Mouse (Mus musculus): Measurements from ENCODE around the gene Tnk2. TPM values are rescaled to one million over a fixed set of nuclear protein-coding genes. Genes with fewer than 3 reads are reported as not detected.

Gene Tnk2
- polyA plus RNA-seq, 1 experiment from 2014 or later, result 10.6 TPM

DNA sequence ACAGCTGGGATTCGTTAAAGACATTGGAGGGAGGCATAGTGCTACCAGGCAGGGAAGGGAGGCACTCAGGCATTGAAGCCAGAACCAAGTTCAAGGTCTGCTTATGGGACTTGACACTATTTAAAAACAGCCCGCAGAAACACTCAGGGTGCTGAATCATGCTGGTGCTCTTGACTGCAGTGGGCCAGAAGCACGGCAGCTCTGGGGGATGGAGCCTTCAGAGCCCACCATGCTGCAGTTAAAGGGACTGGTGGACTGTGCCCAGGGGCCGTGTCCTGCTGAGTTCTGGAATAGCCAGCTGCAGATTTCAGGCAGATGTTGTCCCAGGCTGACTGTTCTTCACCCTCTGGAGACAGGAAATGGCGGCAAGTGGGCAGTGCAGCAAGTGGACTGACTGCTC is 42.3 kb downstream of the Tnk2 start:
- Histone ChIP-seq H3K9me3 (replicated peaks; ENCODE audit: control insufficient read depth, low read length) (no peaks in the 10 kb centered on the region), H3K4me2 (ENCODE audit: low read depth, low read length) (no peak overlapping the region), H3K4me3 (replicated peaks; ENCODE audit: low read length) (no peak overlapping the region), H3K9ac (ENCODE audit: low read length) (no peak overlapping the region), H3K27ac (ENCODE audit: low read length) (no peak overlapping the region), H3K4me1 (ENCODE audit: control insufficient read depth, insufficient read depth, low read length) (no peaks in the 10 kb centered on the region), H3K36me3 (ENCODE audit: control insufficient read depth, insufficient read depth, low read length) (no peaks in the 10 kb centered on the region), H3K27me3 (ENCODE audit: control insufficient read depth, insufficient read depth, low read length) (no peaks in the 10 kb centered on the region)
- 56% methylated on average over 5 of the region's 5 CpGs for WGBS
- no peak for ATAC-seq (ENCODE audit: insufficient read depth, low FRiP score)

DNA sequence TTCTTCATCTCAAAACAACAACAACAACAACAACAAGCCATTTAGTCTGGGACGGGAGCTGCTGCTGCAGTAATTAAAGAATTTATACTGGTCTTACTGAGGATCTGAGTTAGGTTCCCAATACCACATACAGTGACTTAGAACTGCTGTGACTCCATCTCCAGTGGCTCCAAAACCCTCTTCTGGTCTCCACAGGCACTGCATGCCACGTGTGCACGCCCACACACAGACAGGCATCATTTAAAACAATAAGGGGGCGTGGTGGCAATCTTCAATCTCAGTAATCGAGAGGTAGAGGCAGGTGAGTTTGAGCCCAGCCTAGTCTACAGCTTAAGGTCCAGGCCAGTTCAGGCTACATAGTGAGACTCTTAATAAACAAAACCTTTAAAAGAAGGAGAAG is 43.5 kb downstream of the Tnk2 start:
- Histone ChIP-seq H3K9me3 (replicated peaks; ENCODE audit: control insufficient read depth, low read length) (no peaks in the 10 kb centered on the region), H3K4me2 (ENCODE audit: low read depth, low read length) (no peak overlapping the region), H3K27ac (ENCODE audit: low read length) (no peak overlapping the region), H3K4me1 (ENCODE audit: control insufficient read depth, insufficient read depth, low read length) (no peaks in the 10 kb centered on the region), H3K9ac (ENCODE audit: low read length) (no peak overlapping the region), H3K4me3 (replicated peaks; ENCODE audit: low read length) (no peak overlapping the region), H3K36me3 (ENCODE audit: control insufficient read depth, insufficient read depth, low read length) (no peaks in the 10 kb centered on the region), H3K27me3 (ENCODE audit: control insufficient read depth, insufficient read depth, low read length) (no peaks in the 10 kb centered on the region)
- no peak for ATAC-seq (ENCODE audit: insufficient read depth, low FRiP score)
- WGBS, result 76% methylated on average over 5 of the region's 5 CpGs

DNA sequence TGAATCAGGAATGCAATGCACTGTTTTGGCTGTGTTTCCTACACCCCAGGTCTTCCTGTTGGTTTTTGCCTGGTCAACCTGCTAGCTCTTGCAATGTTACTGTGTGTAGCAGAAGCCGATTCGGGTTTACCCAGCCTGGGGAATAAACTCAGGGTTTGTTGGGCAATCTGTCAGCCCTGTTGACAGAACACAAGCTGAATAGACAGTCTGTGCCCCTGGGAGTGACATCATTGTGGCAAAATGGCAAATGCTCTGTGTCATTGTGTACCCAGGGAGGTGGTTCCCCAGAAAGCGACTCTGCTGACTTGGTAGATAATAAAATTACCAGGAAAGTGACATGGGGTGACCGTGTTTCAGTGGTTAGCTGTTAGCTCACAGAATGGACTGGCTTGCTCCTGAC is 45.1 kb downstream of the Tnk2 start:
- no peak overlapping the region for H3K9ac ChIP-seq (ENCODE audit: low read length)
- H3K36me3 ChIP-seq (ENCODE audit: control insufficient read depth, insufficient read depth, low read length), result no peaks in the 10 kb centered on the region
- H3K4me2 ChIP-seq (ENCODE audit: low read depth, low read length), result no peak overlapping the region
- WGBS, result 39% methylated on average over 4 of the region's 4 CpGs
- H3K27ac ChIP-seq (ENCODE audit: low read length), result peak overlapping the region; percentile 28; the same call in 1 of the 2 replicates
- H3K4me1 ChIP-seq (ENCODE audit: control insufficient read depth, insufficient read depth, low read length), result no peaks in the 10 kb centered on the region
- no peaks in the 10 kb centered on the region for H3K9me3 ChIP-seq (replicated peaks; ENCODE audit: control insufficient read depth, low read length)
- no peak overlapping the region for H3K4me3 ChIP-seq (replicated peaks; ENCODE audit: low read length)
- no peaks in the 10 kb centered on the region for H3K27me3 ChIP-seq (ENCODE audit: control insufficient read depth, insufficient read depth, low read length)
- peak; percentile 79 for ATAC-seq (ENCODE audit: insufficient read depth, low FRiP score)

DNA sequence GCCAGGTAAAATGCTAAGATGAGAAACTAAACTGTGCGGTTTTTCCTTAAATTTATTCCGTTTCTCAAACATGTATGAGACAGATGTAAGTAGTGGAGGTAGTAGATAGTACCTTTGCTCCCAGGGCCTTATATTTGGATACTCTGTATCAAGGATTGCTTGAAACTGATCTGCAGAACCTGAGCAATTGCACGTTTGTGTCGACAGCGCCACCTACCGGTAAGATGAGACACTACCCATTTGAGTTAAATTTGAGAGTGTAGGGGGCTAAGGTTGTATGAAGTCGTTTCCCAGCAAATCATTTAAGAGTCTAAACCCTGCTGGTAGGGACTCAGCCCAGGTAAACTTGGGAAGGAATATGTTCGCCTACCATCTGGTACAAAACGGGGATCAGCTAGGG is 45.8 kb downstream of the Tnk2 start:
- WGBS, result 5% methylated on average over 9 of the region's 9 CpGs
- peak overlapping the region; percentile 25; the same call in 1 of the 2 replicates for H3K4me2 ChIP-seq (ENCODE audit: low read depth, low read length)
- no peak for ATAC-seq (ENCODE audit: insufficient read depth, low FRiP score)

DNA sequence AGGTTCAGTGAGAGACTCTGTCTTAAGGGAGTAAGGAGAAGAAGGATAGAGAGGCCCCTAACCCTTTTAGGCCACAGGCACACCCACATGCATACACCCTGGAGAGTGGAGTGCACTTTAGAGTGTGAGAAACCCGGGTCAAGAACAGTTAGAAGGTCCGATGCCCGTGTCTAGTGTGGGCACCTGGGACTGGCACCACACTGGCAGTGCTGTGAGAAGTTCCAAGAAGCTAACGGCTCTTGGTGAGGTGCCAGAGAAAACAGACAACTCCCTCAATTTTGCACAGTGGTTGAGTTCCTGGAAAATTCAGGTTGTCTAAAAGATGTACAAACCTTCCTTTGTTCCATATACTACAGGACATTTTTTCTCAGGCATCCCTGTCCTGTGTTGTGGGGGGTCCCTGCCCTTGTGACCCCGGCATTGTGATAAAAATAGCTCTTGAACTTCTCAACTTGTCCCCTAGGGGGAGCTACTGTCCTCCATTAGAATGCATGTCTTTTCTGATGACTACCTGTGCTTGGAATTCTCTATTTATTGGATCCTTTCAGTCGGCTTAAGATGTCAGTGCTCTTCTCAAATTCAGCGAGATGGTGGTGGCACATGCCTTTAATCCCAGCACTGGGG is 53.3 kb downstream of the Tnk2 start:
- Histone ChIP-seq H3K9ac (ENCODE audit: low read length) (no peak overlapping the region), H3K9me3 (replicated peaks; ENCODE audit: control insufficient read depth, low read length) (no peaks in the 10 kb centered on the region), H3K27me3 (ENCODE audit: control insufficient read depth, insufficient read depth, low read length) (no peaks in the 10 kb centered on the region), H3K27ac (ENCODE audit: low read length) (no peak overlapping the region), H3K36me3 (ENCODE audit: control insufficient read depth, insufficient read depth, low read length) (no peaks in the 10 kb centered on the region), H3K4me1 (ENCODE audit: control insufficient read depth, insufficient read depth, low read length) (no peaks in the 10 kb centered on the region), H3K4me2 (ENCODE audit: low read depth, low read length) (no peak overlapping the region), H3K4me3 (replicated peaks; ENCODE audit: low read length) (no peak overlapping the region)
- 33% methylated on average over 7 of the region's 7 CpGs for WGBS
- ATAC-seq (ENCODE audit: insufficient read depth, low FRiP score), result no peak

More for the DNA sequence above, 45.8 kb downstream of the Tnk2 start:
- H3K4me3 ChIP-seq (replicated peaks; ENCODE audit: low read length), result no peak overlapping the region
- no peak overlapping the region for H3K27ac ChIP-seq (ENCODE audit: low read length)
- peak overlapping the region; percentile 10; the same call in 1 of the 2 replicates for H3K9ac ChIP-seq (ENCODE audit: low read length)
- no peaks in the 10 kb centered on the region for H3K4me1 ChIP-seq (ENCODE audit: control insufficient read depth, insufficient read depth, low read length)
- no peaks in the 10 kb centered on the region for H3K27me3 ChIP-seq (ENCODE audit: control insufficient read depth, insufficient read depth, low read length)
- no peaks in the 10 kb centered on the region for H3K36me3 ChIP-seq (ENCODE audit: control insufficient read depth, insufficient read depth, low read length)
- no peaks in the 10 kb centered on the region for H3K9me3 ChIP-seq (replicated peaks; ENCODE audit: control insufficient read depth, low read length)

DNA sequence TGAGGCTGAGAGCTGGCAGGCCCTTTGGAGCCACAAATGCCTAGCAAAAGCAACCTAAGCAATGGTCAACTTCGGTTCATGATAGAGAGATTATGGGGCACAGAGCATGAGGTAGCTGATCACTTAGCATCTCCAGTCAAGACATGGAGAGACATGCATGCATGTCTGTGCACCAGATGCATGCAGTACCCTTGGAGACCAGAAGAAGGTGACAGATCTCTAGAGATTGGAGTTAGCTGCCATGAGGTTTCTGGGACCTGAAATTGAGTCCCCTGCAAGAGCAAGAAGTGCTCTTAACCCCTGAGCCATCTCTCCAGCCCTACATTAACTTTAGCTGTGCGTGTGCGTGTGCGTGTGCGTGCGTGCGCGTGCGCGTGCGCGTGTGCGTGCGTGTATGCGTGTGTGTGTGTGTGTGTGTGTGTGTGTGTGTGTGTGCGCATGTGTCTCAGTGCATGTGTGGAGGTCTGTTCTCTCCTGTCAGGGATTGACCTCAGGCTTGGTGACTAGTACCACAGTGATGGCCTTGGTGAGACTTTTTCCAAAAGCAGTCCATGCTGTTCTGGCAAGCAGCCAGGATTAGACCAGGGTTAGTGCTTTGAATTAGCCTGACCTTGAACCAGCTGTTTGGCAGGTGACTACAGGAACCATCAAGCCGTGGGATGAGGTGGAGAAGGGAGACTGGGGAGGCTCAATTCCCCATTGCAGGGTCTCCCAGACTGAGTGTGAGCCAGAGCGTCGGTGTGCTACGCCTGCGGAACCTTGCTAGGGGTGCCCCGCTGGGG is 54.2 kb downstream of the Tnk2 start:
- Histone ChIP-seq H3K9me3 (replicated peaks; ENCODE audit: control insufficient read depth, low read length) (no peaks in the 10 kb centered on the region), H3K4me3 (replicated peaks; ENCODE audit: low read length) (no peak overlapping the region), H3K27me3 (ENCODE audit: control insufficient read depth, insufficient read depth, low read length) (no peaks in the 10 kb centered on the region), H3K9ac (ENCODE audit: low read length) (no peak overlapping the region), H3K27ac (ENCODE audit: low read length) (no peak overlapping the region), H3K4me1 (ENCODE audit: control insufficient read depth, insufficient read depth, low read length) (no peaks in the 10 kb centered on the region), H3K4me2 (ENCODE audit: low read depth, low read length) (no peak overlapping the region), H3K36me3 (ENCODE audit: control insufficient read depth, insufficient read depth, low read length) (no peaks in the 10 kb centered on the region)
- ATAC-seq (ENCODE audit: insufficient read depth, low FRiP score), result no peak
- WGBS, result 90% methylated on average over 22 of the region's 22 CpGs

DNA sequence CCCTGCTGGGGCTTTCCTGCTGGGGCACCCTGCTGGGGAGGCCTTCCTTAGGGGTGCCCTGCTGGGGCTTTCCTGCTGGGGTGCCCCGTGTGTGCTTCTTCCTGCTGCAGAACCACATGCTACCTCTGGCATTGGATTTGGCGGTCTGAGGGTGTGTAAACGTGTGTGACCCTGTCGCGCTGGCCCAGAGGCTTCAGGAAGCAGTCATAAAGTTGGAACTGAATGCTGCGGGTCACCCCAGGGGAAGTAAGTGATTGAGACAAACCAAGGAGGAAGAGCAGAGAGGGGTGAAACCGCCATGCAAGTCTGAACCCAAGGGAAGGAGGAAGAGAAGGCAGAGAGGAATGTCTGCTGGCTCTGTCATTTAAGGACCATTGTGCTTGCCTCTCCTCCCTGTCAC is 54.9 kb downstream of the Tnk2 start:
- WGBS, result 39% methylated on average over 7 of the region's 7 CpGs
- no peak overlapping the region for H3K4me2 ChIP-seq (ENCODE audit: low read depth, low read length)
- no peak overlapping the region for H3K4me3 ChIP-seq (replicated peaks; ENCODE audit: low read length)
- H3K9ac ChIP-seq (ENCODE audit: low read length), result no peak overlapping the region
- H3K4me1 ChIP-seq (ENCODE audit: control insufficient read depth, insufficient read depth, low read length), result no peaks in the 10 kb centered on the region
- no peak overlapping the region for H3K27ac ChIP-seq (ENCODE audit: low read length)
- ATAC-seq (ENCODE audit: insufficient read depth, low FRiP score), result no peak
- H3K36me3 ChIP-seq (ENCODE audit: control insufficient read depth, insufficient read depth, low read length), result no peaks in the 10 kb centered on the region
- H3K9me3 ChIP-seq (replicated peaks; ENCODE audit: control insufficient read depth, low read length), result no peaks in the 10 kb centered on the region
- H3K27me3 ChIP-seq (ENCODE audit: control insufficient read depth, insufficient read depth, low read length), result no peaks in the 10 kb centered on the region

DNA sequence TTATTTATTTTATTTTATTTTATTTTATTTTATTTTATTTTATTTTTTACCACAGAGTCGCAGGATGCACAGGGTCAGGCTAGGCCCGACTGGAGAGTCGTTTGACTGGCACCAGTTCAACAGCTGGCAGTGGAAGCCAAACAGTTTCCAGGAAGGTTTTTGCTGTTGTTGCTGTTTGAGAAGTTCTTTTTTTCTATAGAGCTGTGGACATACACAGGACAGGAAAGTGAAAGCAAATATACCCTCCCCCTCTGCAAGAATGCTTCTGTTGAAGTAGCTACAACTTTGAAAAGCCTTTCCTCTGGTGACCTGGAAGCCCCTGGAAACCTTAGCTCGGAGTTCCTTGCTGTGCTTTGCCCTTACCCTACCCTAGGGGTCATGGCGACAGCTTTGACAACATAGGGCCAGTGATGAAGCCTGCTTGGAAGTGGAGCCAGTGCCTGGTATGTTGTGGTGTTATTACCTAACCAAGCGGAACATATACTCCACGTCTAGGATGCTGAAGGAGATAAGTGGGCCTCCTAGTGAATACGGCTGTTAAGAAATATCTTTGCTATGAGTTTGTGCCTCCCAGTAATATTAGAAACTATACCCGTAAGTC is 59.7 kb downstream of the Tnk2 start:
- 0 out of 2 replicates have a peak, but pooled peaks cover under 1% of the 10 kb centered on the region for H3K4me1 ChIP-seq (ENCODE audit: control insufficient read depth, insufficient read depth, low read length)
- no peak overlapping the region for H3K4me2 ChIP-seq (ENCODE audit: low read depth, low read length)
- H3K4me3 ChIP-seq (replicated peaks; ENCODE audit: low read length), result no peak overlapping the region
- no peaks in the 10 kb centered on the region for H3K27me3 ChIP-seq (ENCODE audit: control insufficient read depth, insufficient read depth, low read length)
- no peak overlapping the region for H3K9ac ChIP-seq (ENCODE audit: low read length)
- no peak for ATAC-seq (ENCODE audit: insufficient read depth, low FRiP score)
- 62% methylated on average over 9 of the region's 9 CpGs for WGBS
- H3K9me3 ChIP-seq (replicated peaks; ENCODE audit: control insufficient read depth, low read length), result no peaks in the 10 kb centered on the region
- H3K36me3 ChIP-seq (ENCODE audit: control insufficient read depth, insufficient read depth, low read length), result no peaks in the 10 kb centered on the region
- no peak overlapping the region for H3K27ac ChIP-seq (ENCODE audit: low read length)

DNA sequence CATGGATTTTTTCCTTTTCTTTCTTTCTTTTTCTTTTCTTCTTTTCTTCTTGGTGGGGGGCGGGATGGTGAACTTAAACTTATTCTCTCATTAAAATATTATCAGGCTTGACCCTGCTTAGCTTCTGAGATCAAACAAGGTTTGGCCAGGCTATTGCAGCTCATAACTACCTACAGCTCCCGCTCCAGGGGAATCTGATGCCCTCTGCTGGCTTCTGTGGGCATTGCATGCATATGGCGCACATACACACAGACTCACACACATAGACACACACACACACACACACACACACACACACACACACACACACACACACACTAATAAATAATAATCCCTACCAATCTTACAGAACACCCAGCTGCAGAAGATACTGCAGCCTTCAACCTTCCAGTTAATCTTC is 61.9 kb downstream of the Tnk2 start:
- Histone ChIP-seq H3K36me3 (ENCODE audit: control insufficient read depth, insufficient read depth, low read length) (no peaks in the 10 kb centered on the region), H3K4me1 (ENCODE audit: control insufficient read depth, insufficient read depth, low read length) (0 out of 2 replicates have a peak, but pooled peaks cover 3% of the 10 kb centered on the region), H3K27ac (ENCODE audit: low read length) (no peak overlapping the region), H3K27me3 (ENCODE audit: control insufficient read depth, insufficient read depth, low read length) (no peaks in the 10 kb centered on the region), H3K9ac (ENCODE audit: low read length) (no peak overlapping the region), H3K4me2 (ENCODE audit: low read depth, low read length) (no peak overlapping the region), H3K9me3 (replicated peaks; ENCODE audit: control insufficient read depth, low read length) (no peaks in the 10 kb centered on the region), H3K4me3 (replicated peaks; ENCODE audit: low read length) (no peak overlapping the region)
- 96% methylated on average over 3 of the region's 3 CpGs for WGBS
- ATAC-seq (ENCODE audit: insufficient read depth, low FRiP score), result no peak
